Comparison of ENCODE assay signal across 12 mouse cellular contexts in genomic region chrX:135464160-135464559, GRCm38 (mm10). TPM values are rescaled to one million over a fixed set of nuclear protein-coding genes. Genes with fewer than 3 reads are reported as not detected.
"Had no signal": no experiment of that assay in that cellular context is flagged by ENCODE, and none has a peak within 500 bp of the region (broad histone marks: within the 10 kb centered on the region; RNA-seq: fewer than 3 reads in every experiment).

No protein-coding gene starts in this region.

RNA-seq across cellular contexts. Expression of gene AV320801, which starts 30.2 kb away (rescaled TPM):
- polyA plus RNA-seq: neural tube, embryonic 13.5 days; neural tube, embryonic 14.5 days; neural tube, embryonic 15.5 days; small intestine, adult 2 months; spleen, adult 2 months; stomach, embryonic 14.5 days; stomach, embryonic 15.5 days; stomach, embryonic 16.5 days; stomach, postnatal 0 days; thymus, adult 2 months; thymus, postnatal 0 days; urinary bladder, adult 2 months had no signal

RNA-seq across cellular contexts. Expression of gene Gm7903, which starts 30.5 kb away (rescaled TPM):
- polyA plus RNA-seq: neural tube, embryonic 13.5 days; neural tube, embryonic 14.5 days; neural tube, embryonic 15.5 days; small intestine, adult 2 months; spleen, adult 2 months; stomach, embryonic 14.5 days; stomach, embryonic 15.5 days; stomach, embryonic 16.5 days; stomach, postnatal 0 days; thymus, adult 2 months; thymus, postnatal 0 days; urinary bladder, adult 2 months had no signal
